Mouse (Mus musculus) CD4-positive helper T cell, adult 2 months (primary cell): ENCODE results near the gene Glt28d2.

Source experiments
- DNase-seq: peaks from one replicate; pipeline ENCODE4 v3.0.0-alpha.2; 2012; ENCODE audit warnings: low read depth, missing footprints, low spot score

Glt28d2 gene

GRCm38 (mm10) chr3:85878911-85879310, 8.4 kb downstream of the Glt28d2 start:
- no peak for DNase-seq

GRCm38 (mm10) chr3:85863996-85864395, 23.3 kb downstream of the Glt28d2 start:
- no peak for DNase-seq

- no peak for DNase-seq
Observed at GRCm38 (mm10) chr3:85862886-85863285, 24.4 kb downstream of the Glt28d2 start.

GRCm38 (mm10) chr3:85860996-85861395, 26.3 kb downstream of the Glt28d2 start:
- DNase-seq = no peak

- no peak for DNase-seq
Observed at GRCm38 (mm10) chr3:85859311-85859710, 28.0 kb downstream of the Glt28d2 start.

- DNase-seq = no peak
Observed at GRCm38 (mm10) chr3:85858140-85859135, 28.9 kb downstream of the Glt28d2 start.

- no peak for DNase-seq
Observed at GRCm38 (mm10) chr3:85857083-85857482, 30.2 kb downstream of the Glt28d2 start.

GRCm38 (mm10) chr3:85855947-85856346, 31.4 kb downstream of the Glt28d2 start:
- no peak for DNase-seq

- no peak for DNase-seq
Observed at GRCm38 (mm10) chr3:85855043-85855442, 32.3 kb downstream of the Glt28d2 start.

- DNase-seq = no peak
Observed at GRCm38 (mm10) chr3:85854143-85854542, 33.2 kb downstream of the Glt28d2 start.

- DNase-seq = no peak
Observed at GRCm38 (mm10) chr3:85853715-85854114, 33.6 kb downstream of the Glt28d2 start.

- no peak for DNase-seq
Observed at GRCm38 (mm10) chr3:85850079-85850478, 37.2 kb downstream of the Glt28d2 start.

- no peak for DNase-seq
Observed at GRCm38 (mm10) chr3:85846316-85846715, 41.0 kb downstream of the Glt28d2 start.

- DNase-seq = no peak
Observed at GRCm38 (mm10) chr3:85845341-85845740, 42.0 kb downstream of the Glt28d2 start.

GRCm38 (mm10) chr3:85842881-85843218, 44.5 kb downstream of the Glt28d2 start:
- no peak for DNase-seq

- no peak for DNase-seq
Observed at GRCm38 (mm10) chr3:85842177-85842880, 45.0 kb downstream of the Glt28d2 start.

- DNase-seq = no peak
Observed at GRCm38 (mm10) chr3:85841454-85842176, 45.7 kb downstream of the Glt28d2 start.

- DNase-seq = no peak
Observed at GRCm38 (mm10) chr3:85833627-85834026, 53.7 kb downstream of the Glt28d2 start.

GRCm38 (mm10) chr3:85832490-85833155, 54.7 kb downstream of the Glt28d2 start:
- no peak for DNase-seq

GRCm38 (mm10) chr3:85831785-85832184, 55.5 kb downstream of the Glt28d2 start:
- no peak for DNase-seq

- no peak for DNase-seq
Observed at GRCm38 (mm10) chr3:85829047-85829446, 58.3 kb downstream of the Glt28d2 start.
